8 mouse cellular contexts compared by ENCODE assay signal in the genomic region with DNA sequence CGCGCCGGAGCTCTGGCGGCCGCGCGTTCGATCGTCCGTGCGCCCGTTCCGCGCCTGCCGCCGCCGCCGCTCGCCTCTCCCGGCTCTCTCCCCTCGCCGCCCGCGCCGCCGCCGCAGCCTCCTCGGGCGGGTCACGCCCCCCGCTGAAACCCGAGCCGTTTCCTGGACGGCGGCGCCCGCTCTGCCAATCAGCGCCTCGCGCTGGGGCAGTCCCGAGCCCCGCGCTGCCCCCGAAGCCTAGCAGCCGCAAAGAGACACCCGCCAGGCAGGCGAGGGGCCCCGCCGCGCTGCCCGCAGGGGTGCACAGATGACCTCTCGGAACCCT.
DNase-seq lines count a peak whose midpoint lies in the region; ATAC-seq and TF ChIP-seq lines count a peak whose summit lies in the region.

No protein-coding gene starts in this region.

- peak overlapping the region; percentile 77 for H3K4me2 ChIP-seq in forebrain, embryonic 13.5 days
- peak overlapping the region; percentile 85 for H3K4me2 ChIP-seq in heart, postnatal 0 days (ENCODE audit: low read depth, low read length)

- peak; percentile 76 to 82 for DNase-seq in adrenal gland, postnatal 4 days (ENCODE audit: low spot score in 2 of 2)
- peak; percentile 86 for DNase-seq in heart, postnatal 0 days (ENCODE audit: low spot score)
- peak; percentile 94 for DNase-seq in kidney, postnatal 10 days
- DNase-seq in lung, postnatal 10 days: peak; percentile 93
- DNase-seq in retina, postnatal 1 day: peak; percentile 92
- peak; percentile 85 for DNase-seq in yolk sac, embryonic 10.5 days (ENCODE audit: low spot score)

- H3K9ac ChIP-seq in forebrain, embryonic 13.5 days: peak overlapping the region; percentile 89
- peak overlapping the region; percentile 43 for H3K9ac ChIP-seq in heart, postnatal 0 days (replicated peaks; ENCODE audit: low read depth, low read length)

- peaks cover 9% of the 10 kb centered on the region for H3K36me3 ChIP-seq in E14TG2a.4 (ENCODE audit: insufficient read depth, low read length)
- H3K36me3 ChIP-seq in forebrain, embryonic 13.5 days (ENCODE audit: poor library complexity, severe bottlenecking): peaks cover 4% of the 10 kb centered on the region; the same call in 1 of the 2 replicates
- H3K36me3 ChIP-seq in heart, postnatal 0 days (replicated peaks; ENCODE audit: control insufficient read depth, insufficient read depth, low read length): no peaks in the 10 kb centered on the region

- H3K27ac ChIP-seq in forebrain, embryonic 13.5 days: peak overlapping the region; percentile 91
- H3K27ac ChIP-seq in heart, postnatal 0 days (ENCODE audit: low read depth): peak overlapping the region; percentile 54

- under 1% methylated on average over 42 of the region's 52 CpGs for WGBS in forebrain, embryonic 13.5 days
- WGBS in heart, postnatal 0 days: 0% methylated on average over 41 of the region's 52 CpGs

- peaks cover 64% of the 10 kb centered on the region for H3K4me1 ChIP-seq in E14TG2a.4 (replicated peaks; ENCODE audit: low read depth, low read length)
- peaks cover 76% of the 10 kb centered on the region for H3K4me1 ChIP-seq in forebrain, embryonic 13.5 days
- peaks cover 14% of the 10 kb centered on the region; the same call in 1 of the 2 replicates for H3K4me1 ChIP-seq in heart, postnatal 0 days (ENCODE audit: control insufficient read depth, insufficient read depth)

- peak; percentile 67 for ATAC-seq in forebrain, embryonic 13.5 days
- ATAC-seq in heart, postnatal 0 days (ENCODE audit: insufficient read depth, low read depth): peak; percentile 94

- no peak for TF ChIP-seq CTCF in E14TG2a.4 (conservative IDR thresholded peaks at IDR 0.05; ENCODE audit: low read length)
- no peak for TF ChIP-seq CTCF in heart, postnatal 0 days (IDR thresholded peaks at IDR 0.05; ENCODE audit: low read depth)

- H3K27me3 ChIP-seq in E14TG2a.4 (ENCODE audit: insufficient read depth, low read length): peaks cover 85% of the 10 kb centered on the region
- H3K27me3 ChIP-seq in forebrain, embryonic 13.5 days: peaks cover 7% of the 10 kb centered on the region
- peaks cover 24% of the 10 kb centered on the region for H3K27me3 ChIP-seq in heart, postnatal 0 days (ENCODE audit: control insufficient read depth, insufficient read depth, low read length)

- H3K4me3 ChIP-seq in E14TG2a.4 (replicated peaks; ENCODE audit: low read length): peak overlapping the region; percentile 88
- peak overlapping the region; percentile 80 for H3K4me3 ChIP-seq in forebrain, embryonic 13.5 days
- peak overlapping the region; percentile 50 for H3K4me3 ChIP-seq in heart, postnatal 0 days (ENCODE audit: low read depth, low read length)

- no peak for TF ChIP-seq EP300 in heart, postnatal 0 days (IDR thresholded peaks at IDR 0.05; ENCODE audit: low read depth)

- peaks cover 13% of the 10 kb centered on the region for H3K9me3 ChIP-seq in E14TG2a.4 (ENCODE audit: low read length)
- H3K9me3 ChIP-seq in forebrain, embryonic 13.5 days (replicated peaks): no peaks in the 10 kb centered on the region
- no peaks in the 10 kb centered on the region for H3K9me3 ChIP-seq in heart, postnatal 0 days (replicated peaks; ENCODE audit: control insufficient read depth, low read length)

Comparison
In these comparisons a context has a peak if more than half of its experiments do, and no peak if none do; other contexts are left out.
1. Peak in every context shown above with its lines: DNase-seq, ATAC-seq, H3K4me3 ChIP-seq and H3K27ac ChIP-seq.